Mouse (Mus musculus) liver, embryonic 14.5 days (tissue): ENCODE measurements around the gene Rab25. TPM values are rescaled to one million over a fixed set of nuclear protein-coding genes. Genes with fewer than 3 reads are reported as not detected.

ENCODE experiments used
- ATAC-seq: fragments of 200-750 bp; cut with Nextera tagmentation; 2 replicates; pipeline ENCODE4 v1.8.0; 2017; ENCODE audit warnings: moderate number of reproducible peaks, mild to moderate bottlenecking, moderate library complexity; ENCODE audit not compliant: insufficient read depth
- DNase-seq, 3 experiments: peaks; one replicate each; pipeline ENCODE4 v3.0.0-alpha.2; 2012 to 2013; ENCODE audit warnings: low read depth in 3 of 3, low spot score in 3 of 3
- H3K27ac ChIP-seq: fragments of 300-500 bp; sonication (generic); 2 replicates; pipeline ENCODE4 v1.5.1; 2014; ENCODE audit warnings: moderate library complexity, mild to moderate bottlenecking, control low read depth, inconsistent platforms
- H3K27me3 ChIP-seq: fragments of 300-500 bp; sonication (generic); 2 replicates; pipeline ENCODE4 v1.6.1; 2014; ENCODE audit warnings: mild to moderate bottlenecking, low read length, moderate library complexity; ENCODE audit not compliant: control insufficient read depth, insufficient read depth
- H3K36me3 ChIP-seq: fragments of 300-500 bp; sonication (generic); replicated peaks from 2 replicates; pipeline ENCODE4 v1.6.1; 2014; ENCODE audit warnings: low read depth; ENCODE audit not compliant: control insufficient read depth, insufficient read depth
- H3K4me1 ChIP-seq, 2 experiments: fragments of 200-500 bp in 1 of 2; fragments of 300-500 bp in 1 of 2; sonication (generic) in 1 of 2; replicated peaks; 2 replicates each; pipeline ENCODE4 v1.6.1; 2012 to 2014; ENCODE audit warnings: antibody characterized with exemption in 1 of 2, inconsistent platforms in 1 of 2, low read length in 1 of 2; ENCODE audit not compliant: control insufficient read depth in 2 of 2, insufficient read depth in 2 of 2
- H3K4me2 ChIP-seq: fragments of 300-500 bp; sonication (generic); 2 replicates; pipeline ENCODE4 v1.6.1; 2014; ENCODE audit warnings: low read depth, mild to moderate bottlenecking, control low read depth, moderate library complexity
- H3K4me3 ChIP-seq, 2 experiments: fragments of 200-500 bp in 1 of 2; fragments of 300-500 bp in 1 of 2; sonication (generic) in 1 of 2; 2 replicates each; pipeline ENCODE4 v1.5.1; 2012 to 2014; ENCODE audit warnings: low read depth in 2 of 2, low read length in 2 of 2, mild to moderate bottlenecking in 2 of 2, control low read depth in 1 of 2, inconsistent platforms in 1 of 2, moderate library complexity in 1 of 2; ENCODE audit not compliant: insufficient read depth in 1 of 2
- H3K9ac ChIP-seq: fragments of 300-500 bp; sonication (generic); replicated peaks from 2 replicates; pipeline ENCODE4 v1.6.1; 2014; ENCODE audit warnings: mild to moderate bottlenecking, control low read depth, moderate library complexity
- H3K9me3 ChIP-seq: fragments of 300-500 bp; sonication (generic); 2 replicates; pipeline ENCODE4 v1.6.1; 2016; ENCODE audit warnings: low read length, mixed read lengths; ENCODE audit not compliant: control insufficient read depth
- CTCF ChIP-seq: IDR thresholded peaks from 2 replicates; pipeline ENCODE4 v1.5.1; 2016; ENCODE audit warnings: antibody characterized with exemption, low read depth, control low read depth
- EP300 ChIP-seq: IDR thresholded peaks from 2 replicates; pipeline ENCODE4 v1.6.1; 2016; ENCODE audit warnings: antibody characterized with exemption, low read depth
- WGBS: fragments of 180-500 bp; shearing (Covaris S2); extraction: QIAGEN DNeasy Blood & Tissue Kit; methylation state at CpG from one replicate; pipeline ENCODE4 v1.1.7; 2014; ENCODE audit not compliant: insufficient replicate concordance; 5-methylcytosine and 5-hydroxymethylcytosine counted together
- polyA plus RNA-seq, 2 experiments: library from polyadenylated mRNA; depleted of rRNA in 1 of 2; stranded (reverse) in 1 of 2; unstranded in 1 of 2; fragments of >200 nt; fragmentation: Nextera tagmentation in 1 of 2; extraction: Ambion mirVana in 1 of 2; gene quantifications; 2 replicates each; pipeline versions ENCODE4 v1.2.1 to v1.2.3; 2012 to 2014

The Rab25 gene
- polyA plus RNA-seq, 2 experiments, result 0.25 to 0.52 TPM

GRCm38 (mm10) chr3:88543651-88544410 lies 4.3 kb downstream of the Rab25 start:
- Histone ChIP-seq H3K4me1 (peaks cover 3 to 13% of the 10 kb centered on the region in 2 experiments; a peak in 1 of 4 replicates), H3K4me3 (no peak overlapping the region), H3K9ac (no peak overlapping the region), H3K4me2 (no peak overlapping the region), H3K27me3 (no peaks in the 10 kb centered on the region), H3K9me3 (no peaks in the 10 kb centered on the region), H3K27ac (no peak overlapping the region), H3K36me3 (no peaks in the 10 kb centered on the region)
- ATAC-seq, result no peak
- 34% methylated on average over 5 of the region's 5 CpGs for WGBS
- TF ChIP-seq CTCF (no peak), EP300 (no peak)
- no peak for DNase-seq

- ATAC-seq, result no peak
- no peak for DNase-seq
- no peak overlapping the region for H3K4me2 ChIP-seq
- H3K9me3 ChIP-seq, result no peaks in the 10 kb centered on the region
- H3K9ac ChIP-seq, result no peak overlapping the region
- TF ChIP-seq CTCF (no peak), EP300 (no peak)
- H3K27ac ChIP-seq, result no peak overlapping the region
- no peaks in the 10 kb centered on the region for H3K36me3 ChIP-seq
- WGBS, result 69% methylated on average over 8 of the region's 8 CpGs
- no peaks in the 10 kb centered on the region for H3K27me3 ChIP-seq
- H3K4me1 ChIP-seq, result peaks cover 3 to 13% of the 10 kb centered on the region in 2 experiments; a peak in 1 of 4 replicates
- no peak overlapping the region for H3K4me3 ChIP-seq
These were observed 4.9 kb downstream of the Rab25 start for GRCm38 (mm10) chr3:88543174-88543573.

GRCm38 (mm10) chr3:88542486-88542885 lies 5.6 kb downstream of the Rab25 start:
- 64% methylated on average over 4 of the region's 4 CpGs for WGBS
- no peaks in the 10 kb centered on the region for H3K9me3 ChIP-seq
- no peaks in the 10 kb centered on the region for H3K27me3 ChIP-seq
- ATAC-seq (no peak), DNase-seq (no peak)
- peaks cover 3 to 13% of the 10 kb centered on the region in 2 experiments; a peak in 1 of 4 replicates for H3K4me1 ChIP-seq
- no peaks in the 10 kb centered on the region for H3K36me3 ChIP-seq
- H3K9ac ChIP-seq, result no peak overlapping the region
- TF ChIP-seq EP300, result no peak
- no peak for TF ChIP-seq CTCF
- no peak overlapping the region for H3K4me3 ChIP-seq
- no peak overlapping the region for H3K27ac ChIP-seq
- H3K4me2 ChIP-seq, result no peak overlapping the region

GRCm38 (mm10) chr3:88541622-88542401 lies 6.3 kb downstream of the Rab25 start:
- WGBS, result 69% methylated on average over 7 of the region's 7 CpGs
- no peak for ATAC-seq
- no peak overlapping the region for H3K4me2 ChIP-seq

GRCm38 (mm10) chr3:88540085-88540484 lies 8.0 kb downstream of the Rab25 start:
- Histone ChIP-seq H3K36me3 (no peaks in the 10 kb centered on the region), H3K9me3 (no peaks in the 10 kb centered on the region), H3K27me3 (no peaks in the 10 kb centered on the region), H3K27ac (no peak overlapping the region), H3K9ac (no peak overlapping the region), H3K4me1 (peaks cover 5 to 15% of the 10 kb centered on the region in 2 experiments), H3K4me3 (no peak overlapping the region), H3K4me2 (no peak overlapping the region)
- ATAC-seq (no peak), DNase-seq (no peak)
- WGBS, result 68% methylated on average over 5 of the region's 5 CpGs
- TF ChIP-seq EP300, result no peak

More at GRCm38 (mm10) chr3:88541622-88542401, 6.3 kb downstream of the Rab25 start:
- H3K27me3 ChIP-seq, result no peaks in the 10 kb centered on the region
- no peak overlapping the region for H3K27ac ChIP-seq
- no peaks in the 10 kb centered on the region for H3K36me3 ChIP-seq
- no peaks in the 10 kb centered on the region for H3K9me3 ChIP-seq
- H3K9ac ChIP-seq, result no peak overlapping the region
- no peak overlapping the region for H3K4me3 ChIP-seq
- no peak for TF ChIP-seq CTCF
- TF ChIP-seq EP300, result no peak
- no peak for DNase-seq
- H3K4me1 ChIP-seq, result peaks cover 0 to 12% of the 10 kb centered on the region in 2 experiments; a peak in 3 of 4 replicates
